Mouse (Mus musculus): ENCODE data around the gene Zfp825. TPM values are rescaled to one million over a fixed set of nuclear protein-coding genes. Genes with fewer than 3 reads are reported as not detected.
"Not testable (repeated sequence)": the region's sequence is repeated elsewhere in the genome, so short reads cannot be mapped to it uniquely, and the experiment has no call there.

The Zfp825 gene
- total RNA-seq (2014; rRNA removed) (11.8 and 19.3 TPM in 2 replicates), polyA plus RNA-seq (2012; rRNA removed) (2.2 and 2.8 TPM in 2 replicates)

GRCm38 (mm10) chr13:74493911-74494679, at the start of gene Zfp825:
Gene Zfp825, minus strand, starts transcription at chr13:74493992.
- Histone ChIP-seq H3K27me3 (ENCODE audit: control insufficient read depth, insufficient read depth, low read length) (no peaks in the 10 kb centered on the region), H3K27ac (replicated peaks; ENCODE audit: insufficient read depth, low read depth, low read length) (peak within 1 kb of the TSS; percentile 72), H3K4me3 (ENCODE audit: insufficient read depth, low read depth, low read length) (peak within 1 kb of the TSS; percentile 67), H3K36me3 (ENCODE audit: control insufficient read depth, insufficient read depth, low read length) (no peaks in the 10 kb centered on the region), H3K79me2 (ENCODE audit: control insufficient read depth, insufficient read depth, low read length) (peaks cover 4% of the 10 kb centered on the region; the same call in 1 of the 2 replicates), H3K9ac (ENCODE audit: low read depth, low read length) (peak within 1 kb of the TSS; percentile 76), H3K4me1 (ENCODE audit: control insufficient read depth, insufficient read depth, low read length) (peaks cover 12% of the 10 kb centered on the region)
- peak; percentile 62; the same call in 1 of the 2 replicates for TF ChIP-seq POLR2A (IDR thresholded peaks at IDR 0.05; ENCODE audit: extremely low read depth, insufficient read depth, low read length)
- no peak for TF ChIP-seq CTCF (IDR thresholded peaks at IDR 0.05; ENCODE audit: low read depth, low read length)
- peak; percentile 90 for DNase-seq (ENCODE audit: extremely low read depth, low read depth, low spot score)
- WGBS, result under 1% methylated on average over 23 of the region's 23 CpGs

DNA sequence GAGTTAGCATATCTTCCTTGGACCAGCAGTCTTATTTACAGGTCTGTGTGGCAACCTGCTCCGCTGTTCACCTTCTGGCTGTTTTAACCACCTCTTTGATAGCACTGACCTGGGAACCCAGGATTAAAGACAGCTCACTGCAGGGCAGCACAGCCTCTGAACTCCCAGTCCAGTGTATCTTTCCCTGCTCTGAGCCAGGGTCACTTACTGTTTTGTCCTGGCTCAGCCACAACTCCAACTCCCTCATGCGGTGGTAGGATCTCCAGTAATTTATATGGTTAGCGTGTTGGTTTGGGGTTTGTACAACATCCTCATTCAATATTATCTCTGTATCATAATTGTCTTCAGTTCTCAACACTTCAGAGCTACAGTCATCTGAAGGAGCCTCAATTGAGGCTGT, 41.6 kb upstream of the Zfp825 start:
- H3K9ac ChIP-seq (ENCODE audit: low read depth, low read length); H3K36me3 ChIP-seq (ENCODE audit: control insufficient read depth, insufficient read depth, low read length): not testable (repeated sequence)
- WGBS, result 81% methylated on average over 3 of the region's 3 CpGs

GRCm38 (mm10) chr13:74534864-74535263, 41.1 kb upstream of the Zfp825 start:
- not testable (repeated sequence) for H3K4me3 ChIP-seq (ENCODE audit: insufficient read depth, low read depth, low read length); H3K27me3 ChIP-seq (ENCODE audit: control insufficient read depth, insufficient read depth, low read length); H3K9ac ChIP-seq (ENCODE audit: low read depth, low read length); H3K27ac ChIP-seq (replicated peaks; ENCODE audit: insufficient read depth, low read depth, low read length); H3K79me2 ChIP-seq (ENCODE audit: control insufficient read depth, insufficient read depth, low read length); H3K36me3 ChIP-seq (ENCODE audit: control insufficient read depth, insufficient read depth, low read length); H3K4me1 ChIP-seq (ENCODE audit: control insufficient read depth, insufficient read depth, low read length)
- TF ChIP-seq CTCF (IDR thresholded peaks at IDR 0.05; ENCODE audit: low read depth, low read length), result peak; percentile 48
- 22% methylated on average over 3 of the region's 3 CpGs for WGBS
- DNase-seq (ENCODE audit: extremely low read depth, low read depth, low spot score), result peak; percentile 61

More for the DNA sequence above, 41.6 kb upstream of the Zfp825 start:
- H3K4me3 ChIP-seq (ENCODE audit: insufficient read depth, low read depth, low read length); H3K4me1 ChIP-seq (ENCODE audit: control insufficient read depth, insufficient read depth, low read length); H3K27me3 ChIP-seq (ENCODE audit: control insufficient read depth, insufficient read depth, low read length); H3K79me2 ChIP-seq (ENCODE audit: control insufficient read depth, insufficient read depth, low read length); H3K27ac ChIP-seq (replicated peaks; ENCODE audit: insufficient read depth, low read depth, low read length): not testable (repeated sequence)
- peak; percentile 65 for DNase-seq (ENCODE audit: extremely low read depth, low read depth, low spot score)

DNA sequence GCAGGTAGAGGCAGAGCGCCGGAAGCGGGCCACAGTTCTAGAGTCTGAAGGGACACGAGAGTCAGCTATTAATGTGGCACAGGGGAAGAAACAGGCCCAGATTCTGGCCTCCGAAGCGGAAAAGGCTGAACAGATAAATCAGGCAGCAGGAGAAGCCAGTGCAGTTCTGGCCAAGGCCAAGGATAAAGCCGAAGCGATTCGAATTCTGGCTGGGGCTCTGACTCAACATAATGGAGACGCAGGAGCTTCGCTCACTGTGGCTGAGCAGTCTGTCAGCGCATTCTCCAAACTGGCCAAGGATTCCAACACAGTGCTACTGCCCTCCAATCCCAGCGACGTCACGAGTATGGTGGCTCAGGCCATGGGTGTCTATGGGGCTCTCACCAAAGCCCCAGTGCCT, 40.3 kb upstream of the Zfp825 start:
- no peaks in the 10 kb centered on the region for H3K27me3 ChIP-seq (ENCODE audit: control insufficient read depth, insufficient read depth, low read length)
- peak overlapping the region; percentile 26; the same call in 1 of the 2 replicates for H3K27ac ChIP-seq (replicated peaks; ENCODE audit: insufficient read depth, low read depth, low read length)
- H3K36me3 ChIP-seq (ENCODE audit: control insufficient read depth, insufficient read depth, low read length), result no peaks in the 10 kb centered on the region
- H3K9ac ChIP-seq (ENCODE audit: low read depth, low read length), result no peak overlapping the region
- no peaks in the 10 kb centered on the region; the same call in 1 of the 2 replicates for H3K79me2 ChIP-seq (ENCODE audit: control insufficient read depth, insufficient read depth, low read length)
- TF ChIP-seq POLR2A (IDR thresholded peaks at IDR 0.05; ENCODE audit: extremely low read depth, insufficient read depth, low read length) (no peak), CTCF (IDR thresholded peaks at IDR 0.05; ENCODE audit: low read depth, low read length) (no peak)
- DNase-seq (ENCODE audit: extremely low read depth, low read depth, low spot score), result no peak
- no peak overlapping the region for H3K4me3 ChIP-seq (ENCODE audit: insufficient read depth, low read depth, low read length)
- H3K4me1 ChIP-seq (ENCODE audit: control insufficient read depth, insufficient read depth, low read length), result peaks cover 7% of the 10 kb centered on the region; the same call in 1 of the 2 replicates
- WGBS, result 90% methylated on average over 15 of the region's 15 CpGs

DNA sequence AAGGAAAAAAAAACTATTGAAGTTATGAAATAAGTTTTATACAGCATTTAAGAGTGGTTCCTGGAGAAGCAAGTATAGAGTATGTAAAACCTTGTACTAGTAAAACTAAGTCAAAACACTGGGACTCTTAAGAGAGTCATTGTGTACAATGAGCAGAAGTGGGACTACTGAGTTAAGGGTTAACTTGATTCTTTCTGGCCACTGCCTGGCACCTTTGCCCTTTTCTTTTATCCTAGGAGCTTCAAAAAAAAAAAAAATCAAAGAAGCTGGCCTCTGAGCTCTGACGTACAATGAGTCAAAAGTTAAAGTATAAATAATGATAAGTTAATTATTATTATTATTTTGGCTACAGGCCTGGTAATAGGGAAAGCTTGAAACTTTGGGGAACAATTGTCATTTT, 37.5 kb upstream of the Zfp825 start:
- H3K9ac ChIP-seq (ENCODE audit: low read depth, low read length); H3K27me3 ChIP-seq (ENCODE audit: control insufficient read depth, insufficient read depth, low read length); DNase-seq (ENCODE audit: extremely low read depth, low read depth, low spot score); H3K4me3 ChIP-seq (ENCODE audit: insufficient read depth, low read depth, low read length); H3K4me1 ChIP-seq (ENCODE audit: control insufficient read depth, insufficient read depth, low read length); H3K27ac ChIP-seq (replicated peaks; ENCODE audit: insufficient read depth, low read depth, low read length); H3K36me3 ChIP-seq (ENCODE audit: control insufficient read depth, insufficient read depth, low read length); H3K79me2 ChIP-seq (ENCODE audit: control insufficient read depth, insufficient read depth, low read length): not testable (repeated sequence)
- WGBS, result 6% methylated on average over 1 of the region's 1 CpGs

- not testable (repeated sequence) for DNase-seq (ENCODE audit: extremely low read depth, low read depth, low spot score)
Observed at GRCm38 (mm10) chr13:74529372-74529715, 35.6 kb upstream of the Zfp825 start.

GRCm38 (mm10) chr13:74528519-74529371, 35.0 kb upstream of the Zfp825 start:
- not testable (repeated sequence) for DNase-seq (ENCODE audit: extremely low read depth, low read depth, low spot score)

More at GRCm38 (mm10) chr13:74529372-74529715, 35.6 kb upstream of the Zfp825 start:
- 19% methylated on average over 1 of the region's 1 CpGs for WGBS
- H3K36me3 ChIP-seq (ENCODE audit: control insufficient read depth, insufficient read depth, low read length); H3K79me2 ChIP-seq (ENCODE audit: control insufficient read depth, insufficient read depth, low read length); H3K27me3 ChIP-seq (ENCODE audit: control insufficient read depth, insufficient read depth, low read length); H3K9ac ChIP-seq (ENCODE audit: low read depth, low read length); H3K4me1 ChIP-seq (ENCODE audit: control insufficient read depth, insufficient read depth, low read length); H3K27ac ChIP-seq (replicated peaks; ENCODE audit: insufficient read depth, low read depth, low read length); H3K4me3 ChIP-seq (ENCODE audit: insufficient read depth, low read depth, low read length): not testable (repeated sequence)

More at GRCm38 (mm10) chr13:74528519-74529371, 35.0 kb upstream of the Zfp825 start:
- H3K27ac ChIP-seq (replicated peaks; ENCODE audit: insufficient read depth, low read depth, low read length); H3K4me1 ChIP-seq (ENCODE audit: control insufficient read depth, insufficient read depth, low read length); H3K9ac ChIP-seq (ENCODE audit: low read depth, low read length); H3K27me3 ChIP-seq (ENCODE audit: control insufficient read depth, insufficient read depth, low read length); H3K4me3 ChIP-seq (ENCODE audit: insufficient read depth, low read depth, low read length); H3K79me2 ChIP-seq (ENCODE audit: control insufficient read depth, insufficient read depth, low read length); H3K36me3 ChIP-seq (ENCODE audit: control insufficient read depth, insufficient read depth, low read length): not testable (repeated sequence)
